Mouse (Mus musculus): Measurements from ENCODE around the gene 6430548M08Rik. TPM values are rescaled to one million over a fixed set of nuclear protein-coding genes. Genes with fewer than 3 reads are reported as not detected.

The 6430548M08Rik gene
- polyA plus RNA-seq, 1 experiment from 2014 or later: 4.4 TPM

DNA sequence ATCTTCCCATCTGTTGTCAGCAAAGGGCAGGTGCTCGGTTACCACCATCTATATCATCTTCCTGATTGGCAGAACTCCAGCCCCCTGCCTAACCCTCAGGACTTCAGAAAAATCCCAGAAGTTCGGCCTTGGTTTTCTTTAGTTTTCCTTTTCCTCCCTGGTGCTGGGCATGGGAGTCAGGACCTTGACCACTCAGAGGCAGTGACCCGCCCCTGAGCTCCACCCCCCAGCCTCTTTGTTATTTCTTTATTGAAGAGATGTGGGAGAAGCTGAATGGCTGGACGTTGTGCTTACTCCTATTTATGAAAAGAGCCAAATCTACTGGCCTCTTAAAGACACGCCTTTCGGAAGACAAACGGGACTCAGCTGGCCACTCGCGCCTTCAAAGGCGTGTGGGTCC lies 646 bp upstream of the 6430548M08Rik start:
- H3K27me3 ChIP-seq (ENCODE audit: control insufficient read depth, insufficient read depth, low read depth, low read length): peaks cover 33% of the 10 kb centered on the region
- 5% methylated on average over 10 of the region's 10 CpGs for WGBS (ENCODE audit: insufficient replicate concordance)
- peak overlapping the region; percentile 82 for H3K27ac ChIP-seq (ENCODE audit: low read length)

DNA sequence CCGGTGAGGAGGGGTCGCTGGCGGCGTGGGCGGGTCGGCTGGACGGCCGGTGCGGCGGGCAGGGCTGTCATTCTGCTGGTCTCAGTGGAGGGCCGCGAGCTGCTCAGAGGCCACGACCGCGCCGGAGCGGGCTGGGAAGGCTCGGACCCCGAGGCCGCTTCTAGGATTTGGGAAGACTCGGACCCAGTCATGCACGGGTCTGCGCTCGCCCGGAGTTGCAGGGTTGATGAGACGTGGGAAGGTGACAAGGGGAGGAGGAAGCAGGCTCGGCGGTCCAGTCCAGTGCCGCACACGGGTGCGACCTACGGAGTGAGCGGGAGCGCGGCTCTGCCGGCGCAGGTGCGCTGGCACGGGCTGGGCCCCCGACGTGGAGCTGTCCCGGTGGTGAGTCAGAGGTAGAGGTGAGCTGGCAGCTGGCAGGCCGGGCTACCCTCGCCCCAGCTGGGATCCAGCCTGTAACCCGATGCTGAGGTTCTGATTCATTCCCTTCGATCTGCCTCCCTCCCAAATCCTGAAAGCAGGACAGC lies 426 bp downstream of the 6430548M08Rik start:
- no peaks in the 10 kb centered on the region for H3K36me3 ChIP-seq (ENCODE audit: control insufficient read depth, insufficient read depth)
- ATAC-seq (ENCODE audit: low read depth): no peak; the same call in 1 of the 2 replicates
- peaks cover 12% of the 10 kb centered on the region for H3K4me1 ChIP-seq (ENCODE audit: control insufficient read depth, low read depth, low read length)
- WGBS (ENCODE audit: insufficient replicate concordance): 3% methylated on average over 46 of the region's 46 CpGs
- no peaks in the 10 kb centered on the region for H3K9me3 ChIP-seq (replicated peaks; ENCODE audit: control insufficient read depth, low read length)
- no peak overlapping the region for H3K27ac ChIP-seq (ENCODE audit: low read length)
- H3K9ac ChIP-seq (ENCODE audit: low read depth, low read length): peak overlapping the region; percentile 61
- H3K4me3 ChIP-seq (ENCODE audit: low read depth, low read length): peak overlapping the region; percentile 67
- peaks cover 33% of the 10 kb centered on the region for H3K27me3 ChIP-seq (ENCODE audit: control insufficient read depth, insufficient read depth, low read depth, low read length)
- peak overlapping the region; percentile 92 for H3K4me2 ChIP-seq (ENCODE audit: low read depth, low read length)

More for the DNA sequence above, 646 bp upstream of the 6430548M08Rik start:
- Histone ChIP-seq H3K4me3 (ENCODE audit: low read depth, low read length) (peak overlapping the region; percentile 67), H3K4me1 (ENCODE audit: control insufficient read depth, low read depth, low read length) (peaks cover 12% of the 10 kb centered on the region), H3K36me3 (ENCODE audit: control insufficient read depth, insufficient read depth) (no peaks in the 10 kb centered on the region), H3K9ac (ENCODE audit: low read depth, low read length) (peak overlapping the region; percentile 78), H3K9me3 (replicated peaks; ENCODE audit: control insufficient read depth, low read length) (no peaks in the 10 kb centered on the region), H3K4me2 (ENCODE audit: low read depth, low read length) (peak overlapping the region; percentile 92)
- peak; percentile 23 for ATAC-seq (ENCODE audit: low read depth)

DNA sequence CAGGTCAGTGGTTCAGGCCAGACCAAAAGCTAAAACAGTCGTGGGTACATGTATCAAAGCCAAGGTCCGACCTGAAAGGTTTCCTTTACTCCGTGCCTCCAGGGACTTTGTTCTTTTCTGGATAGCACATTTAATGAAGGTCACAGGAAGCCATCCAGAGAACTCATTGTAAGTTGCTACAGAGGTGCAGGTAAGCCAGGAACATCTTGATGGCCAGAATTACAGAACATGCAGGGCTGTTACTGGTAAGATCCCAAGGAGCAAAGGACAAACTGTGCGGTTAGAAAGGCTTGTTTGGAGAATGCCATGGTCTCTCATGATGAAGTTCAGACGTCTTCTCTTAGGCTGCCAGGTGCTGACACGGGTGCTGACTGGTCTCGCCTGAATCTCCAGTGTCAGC lies 2.6 kb downstream of the 6430548M08Rik start:
- ATAC-seq (ENCODE audit: low read depth): no peak
- 0 out of 2 replicates have a peak overlapping the region, but pooled peaks have one; percentile 6 for H3K4me2 ChIP-seq (ENCODE audit: low read depth, low read length)
- peaks cover 12% of the 10 kb centered on the region for H3K4me1 ChIP-seq (ENCODE audit: control insufficient read depth, low read depth, low read length)
- H3K27ac ChIP-seq (ENCODE audit: low read length): no peak overlapping the region
- no peaks in the 10 kb centered on the region for H3K36me3 ChIP-seq (ENCODE audit: control insufficient read depth, insufficient read depth)
- H3K4me3 ChIP-seq (ENCODE audit: low read depth, low read length): no peak overlapping the region
- 51% methylated on average over 7 of the region's 7 CpGs for WGBS (ENCODE audit: insufficient replicate concordance)
- no peaks in the 10 kb centered on the region for H3K9me3 ChIP-seq (replicated peaks; ENCODE audit: control insufficient read depth, low read length)
- H3K9ac ChIP-seq (ENCODE audit: low read depth, low read length): no peak overlapping the region
- H3K27me3 ChIP-seq (ENCODE audit: control insufficient read depth, insufficient read depth, low read depth, low read length): peaks cover 33% of the 10 kb centered on the region

- ATAC-seq (ENCODE audit: low read depth): no peak
- 69% methylated on average over 9 of the region's 9 CpGs for WGBS (ENCODE audit: insufficient replicate concordance)
Observed at GRCm38 (mm10) chr8:120118162-120118561, 4.2 kb downstream of the 6430548M08Rik start.

DNA sequence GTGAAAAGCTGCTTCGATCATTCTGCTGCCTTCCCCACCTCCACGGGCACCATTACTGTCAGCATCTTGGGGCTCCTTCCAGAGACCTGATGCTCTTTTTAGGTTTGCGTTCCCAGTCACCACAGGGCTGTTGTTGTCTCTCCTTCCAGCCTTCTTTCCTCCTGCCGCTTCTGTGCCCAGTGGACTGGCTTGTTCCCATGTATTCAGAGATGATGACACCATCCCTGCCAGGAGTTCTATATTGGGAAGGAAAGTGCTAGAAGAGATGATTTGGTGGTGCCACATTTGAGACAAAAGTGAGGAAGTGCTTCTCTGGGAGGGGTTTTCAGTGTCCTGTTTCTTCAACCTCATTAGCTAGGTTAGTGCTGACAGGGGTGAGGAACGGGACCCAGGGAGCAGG lies 4.9 kb downstream of the 6430548M08Rik start:
- Histone ChIP-seq H3K36me3 (ENCODE audit: control insufficient read depth, insufficient read depth) (no peaks in the 10 kb centered on the region), H3K9me3 (replicated peaks; ENCODE audit: control insufficient read depth, low read length) (no peaks in the 10 kb centered on the region), H3K4me2 (ENCODE audit: low read depth, low read length) (no peak overlapping the region), H3K4me3 (ENCODE audit: low read depth, low read length) (no peak overlapping the region), H3K4me1 (ENCODE audit: control insufficient read depth, low read depth, low read length) (peaks cover 4% of the 10 kb centered on the region), H3K9ac (ENCODE audit: low read depth, low read length) (no peak overlapping the region), H3K27ac (ENCODE audit: low read length) (no peak overlapping the region), H3K27me3 (ENCODE audit: control insufficient read depth, insufficient read depth, low read depth, low read length) (peaks cover 33% of the 10 kb centered on the region)
- ATAC-seq (ENCODE audit: low read depth): no peak
- WGBS (ENCODE audit: insufficient replicate concordance): 59% methylated on average over 5 of the region's 5 CpGs

More at GRCm38 (mm10) chr8:120118162-120118561, 4.2 kb downstream of the 6430548M08Rik start:
- no peak overlapping the region for H3K4me3 ChIP-seq (ENCODE audit: low read depth, low read length)
- no peaks in the 10 kb centered on the region for H3K36me3 ChIP-seq (ENCODE audit: control insufficient read depth, insufficient read depth)
- no peak overlapping the region for H3K4me2 ChIP-seq (ENCODE audit: low read depth, low read length)
- H3K27ac ChIP-seq (ENCODE audit: low read length): no peak overlapping the region
- peaks cover 7% of the 10 kb centered on the region for H3K4me1 ChIP-seq (ENCODE audit: control insufficient read depth, low read depth, low read length)
- H3K9me3 ChIP-seq (replicated peaks; ENCODE audit: control insufficient read depth, low read length): no peaks in the 10 kb centered on the region
- no peak overlapping the region for H3K9ac ChIP-seq (ENCODE audit: low read depth, low read length)
- H3K27me3 ChIP-seq (ENCODE audit: control insufficient read depth, insufficient read depth, low read depth, low read length): peaks cover 33% of the 10 kb centered on the region

DNA sequence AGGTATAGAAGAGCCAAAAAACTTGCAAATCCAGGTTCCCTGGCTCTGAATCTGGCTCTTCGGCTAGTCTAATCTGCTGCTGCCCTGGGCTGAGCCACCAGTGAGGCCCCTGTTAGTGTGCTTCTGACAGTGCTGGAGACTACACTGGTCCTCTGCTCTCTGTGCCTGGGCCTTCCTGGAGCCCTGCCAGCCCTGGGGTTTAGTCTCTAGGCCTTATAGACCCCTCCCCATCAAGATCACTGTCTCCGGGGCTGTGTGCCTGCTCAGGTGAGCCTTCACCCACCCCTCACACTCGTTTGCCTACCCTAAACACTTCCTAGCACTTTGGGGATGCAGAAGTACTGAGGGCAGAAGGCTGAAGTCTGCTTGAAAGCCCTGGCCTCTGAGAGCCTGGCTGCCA lies 5.5 kb downstream of the 6430548M08Rik start:
- Histone ChIP-seq H3K4me1 (ENCODE audit: control insufficient read depth, low read depth, low read length) (no peaks in the 10 kb centered on the region; the same call in 1 of the 2 replicates), H3K4me2 (ENCODE audit: low read depth, low read length) (no peak overlapping the region), H3K9ac (ENCODE audit: low read depth, low read length) (no peak overlapping the region), H3K27ac (ENCODE audit: low read length) (no peak overlapping the region), H3K4me3 (ENCODE audit: low read depth, low read length) (no peak overlapping the region), H3K27me3 (ENCODE audit: control insufficient read depth, insufficient read depth, low read depth, low read length) (peaks cover 28% of the 10 kb centered on the region), H3K9me3 (replicated peaks; ENCODE audit: control insufficient read depth, low read length) (no peaks in the 10 kb centered on the region), H3K36me3 (ENCODE audit: control insufficient read depth, insufficient read depth) (no peaks in the 10 kb centered on the region)
- ATAC-seq (ENCODE audit: low read depth): no peak
- WGBS (ENCODE audit: insufficient replicate concordance): 38% methylated on average over 3 of the region's 3 CpGs

- H3K4me2 ChIP-seq (ENCODE audit: low read depth, low read length): no peak overlapping the region
- H3K4me3 ChIP-seq (ENCODE audit: low read depth, low read length): no peak overlapping the region
- no peak for ATAC-seq (ENCODE audit: low read depth)
- H3K9me3 ChIP-seq (replicated peaks; ENCODE audit: control insufficient read depth, low read length): no peaks in the 10 kb centered on the region
- no peak overlapping the region for H3K27ac ChIP-seq (ENCODE audit: low read length)
- no peaks in the 10 kb centered on the region for H3K4me1 ChIP-seq (ENCODE audit: control insufficient read depth, low read depth, low read length)
- no peaks in the 10 kb centered on the region for H3K36me3 ChIP-seq (ENCODE audit: control insufficient read depth, insufficient read depth)
- peaks cover 26% of the 10 kb centered on the region for H3K27me3 ChIP-seq (ENCODE audit: control insufficient read depth, insufficient read depth, low read depth, low read length)
- WGBS (ENCODE audit: insufficient replicate concordance): 32% methylated on average over 6 of the region's 6 CpGs
- H3K9ac ChIP-seq (ENCODE audit: low read depth, low read length): no peak overlapping the region
Observed at GRCm38 (mm10) chr8:120119931-120120330, 6.0 kb downstream of the 6430548M08Rik start.

- Histone ChIP-seq H3K4me2 (ENCODE audit: low read depth, low read length) (no peak overlapping the region), H3K4me3 (ENCODE audit: low read depth, low read length) (no peak overlapping the region), H3K9me3 (replicated peaks; ENCODE audit: control insufficient read depth, low read length) (no peaks in the 10 kb centered on the region), H3K36me3 (ENCODE audit: control insufficient read depth, insufficient read depth) (no peaks in the 10 kb centered on the region), H3K27ac (ENCODE audit: low read length) (no peak overlapping the region), H3K27me3 (ENCODE audit: control insufficient read depth, insufficient read depth, low read depth, low read length) (peaks cover 16% of the 10 kb centered on the region), H3K4me1 (ENCODE audit: control insufficient read depth, low read depth, low read length) (no peaks in the 10 kb centered on the region), H3K9ac (ENCODE audit: low read depth, low read length) (no peak overlapping the region)
- 51% methylated on average over 5 of the region's 5 CpGs for WGBS (ENCODE audit: insufficient replicate concordance)
- ATAC-seq (ENCODE audit: low read depth): no peak
Observed at GRCm38 (mm10) chr8:120120951-120121350, 7.0 kb downstream of the 6430548M08Rik start.

DNA sequence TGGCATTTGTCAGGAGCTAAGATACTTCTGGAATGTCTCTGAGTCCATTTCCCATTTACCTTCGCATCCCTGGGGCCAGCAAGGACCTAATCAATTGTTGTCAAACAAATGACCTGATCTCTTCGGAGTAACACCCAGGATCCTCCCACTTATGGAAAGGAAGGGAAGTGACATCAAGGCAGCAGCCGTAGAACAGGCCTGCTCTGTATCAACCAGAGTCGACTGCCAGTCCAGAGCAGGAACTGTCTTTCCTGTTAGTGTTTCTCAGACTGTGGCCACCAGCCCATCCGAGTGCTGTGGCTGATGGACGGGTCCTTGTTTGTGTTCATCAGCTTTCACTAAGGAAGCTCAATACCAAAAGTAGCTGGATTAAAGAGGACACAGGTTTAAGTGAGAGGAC lies 10.3 kb downstream of the 6430548M08Rik start:
- Histone ChIP-seq H3K27ac (ENCODE audit: low read length) (no peak overlapping the region), H3K4me2 (ENCODE audit: low read depth, low read length) (no peak overlapping the region)
- no peak for ATAC-seq (ENCODE audit: low read depth)

More for the DNA sequence above, 10.3 kb downstream of the 6430548M08Rik start:
- Histone ChIP-seq H3K9me3 (replicated peaks; ENCODE audit: control insufficient read depth, low read length) (no peaks in the 10 kb centered on the region), H3K9ac (ENCODE audit: low read depth, low read length) (no peak overlapping the region), H3K4me1 (ENCODE audit: control insufficient read depth, low read depth, low read length) (no peaks in the 10 kb centered on the region), H3K4me3 (ENCODE audit: low read depth, low read length) (no peak overlapping the region), H3K36me3 (ENCODE audit: control insufficient read depth, insufficient read depth) (no peaks in the 10 kb centered on the region), H3K27me3 (ENCODE audit: control insufficient read depth, insufficient read depth, low read depth, low read length) (peaks cover 3% of the 10 kb centered on the region)
- WGBS (ENCODE audit: insufficient replicate concordance): 9% methylated on average over 6 of the region's 6 CpGs

Data from liver, embryonic 16.5 days (tissue).